Mouse (Mus musculus) liver, embryonic 14.5 days (tissue): ENCODE results near the gene Nanog. TPM values are rescaled to one million over a fixed set of nuclear protein-coding genes. Genes with fewer than 3 reads are reported as not detected.

ENCODE experiments used
- ATAC-seq: fragments of 200-750 bp; cut with Nextera tagmentation; 2 replicates; pipeline ENCODE4 v1.8.0; 2017; ENCODE audit warnings: moderate number of reproducible peaks, mild to moderate bottlenecking, moderate library complexity; ENCODE audit not compliant: insufficient read depth
- DNase-seq, 3 experiments: peaks; one replicate each; pipeline ENCODE4 v3.0.0-alpha.2; 2012 to 2013; ENCODE audit warnings: low read depth in 3 of 3, low spot score in 3 of 3
- H3K27ac ChIP-seq: fragments of 300-500 bp; sonication (generic); 2 replicates; pipeline ENCODE4 v1.5.1; 2014; ENCODE audit warnings: moderate library complexity, mild to moderate bottlenecking, control low read depth, inconsistent platforms
- H3K27me3 ChIP-seq: fragments of 300-500 bp; sonication (generic); 2 replicates; pipeline ENCODE4 v1.6.1; 2014; ENCODE audit warnings: mild to moderate bottlenecking, low read length, moderate library complexity; ENCODE audit not compliant: control insufficient read depth, insufficient read depth
- H3K36me3 ChIP-seq: fragments of 300-500 bp; sonication (generic); replicated peaks from 2 replicates; pipeline ENCODE4 v1.6.1; 2014; ENCODE audit warnings: low read depth; ENCODE audit not compliant: control insufficient read depth, insufficient read depth
- H3K4me1 ChIP-seq, 2 experiments: fragments of 200-500 bp in 1 of 2; fragments of 300-500 bp in 1 of 2; sonication (generic) in 1 of 2; replicated peaks; 2 replicates each; pipeline ENCODE4 v1.6.1; 2012 to 2014; ENCODE audit warnings: antibody characterized with exemption in 1 of 2, inconsistent platforms in 1 of 2, low read length in 1 of 2; ENCODE audit not compliant: control insufficient read depth in 2 of 2, insufficient read depth in 2 of 2
- H3K4me2 ChIP-seq: fragments of 300-500 bp; sonication (generic); 2 replicates; pipeline ENCODE4 v1.6.1; 2014; ENCODE audit warnings: low read depth, mild to moderate bottlenecking, control low read depth, moderate library complexity
- H3K4me3 ChIP-seq, 2 experiments: fragments of 200-500 bp in 1 of 2; fragments of 300-500 bp in 1 of 2; sonication (generic) in 1 of 2; 2 replicates each; pipeline ENCODE4 v1.5.1; 2012 to 2014; ENCODE audit warnings: low read depth in 2 of 2, low read length in 2 of 2, mild to moderate bottlenecking in 2 of 2, control low read depth in 1 of 2, inconsistent platforms in 1 of 2, moderate library complexity in 1 of 2; ENCODE audit not compliant: insufficient read depth in 1 of 2
- H3K9ac ChIP-seq: fragments of 300-500 bp; sonication (generic); replicated peaks from 2 replicates; pipeline ENCODE4 v1.6.1; 2014; ENCODE audit warnings: mild to moderate bottlenecking, control low read depth, moderate library complexity
- H3K9me3 ChIP-seq: fragments of 300-500 bp; sonication (generic); 2 replicates; pipeline ENCODE4 v1.6.1; 2016; ENCODE audit warnings: low read length, mixed read lengths; ENCODE audit not compliant: control insufficient read depth
- CTCF ChIP-seq: IDR thresholded peaks from 2 replicates; pipeline ENCODE4 v1.5.1; 2016; ENCODE audit warnings: antibody characterized with exemption, low read depth, control low read depth
- EP300 ChIP-seq: IDR thresholded peaks from 2 replicates; pipeline ENCODE4 v1.6.1; 2016; ENCODE audit warnings: antibody characterized with exemption, low read depth
- WGBS: fragments of 180-500 bp; shearing (Covaris S2); extraction: QIAGEN DNeasy Blood & Tissue Kit; methylation state at CpG from one replicate; pipeline ENCODE4 v1.1.7; 2014; ENCODE audit not compliant: insufficient replicate concordance; 5-methylcytosine and 5-hydroxymethylcytosine counted together
- polyA plus RNA-seq, 2 experiments: library from polyadenylated mRNA; depleted of rRNA in 1 of 2; stranded (reverse) in 1 of 2; unstranded in 1 of 2; fragments of >200 nt; fragmentation: Nextera tagmentation in 1 of 2; extraction: Ambion mirVana in 1 of 2; gene quantifications; 2 replicates each; pipeline versions ENCODE4 v1.2.1 to v1.2.3; 2012 to 2014

Gene Nanog
- polyA plus RNA-seq, 2 experiments: 0.01 TPM; not detected in 1

- Histone ChIP-seq H3K4me3 (peak overlapping the region in 1 of 2 experiments; percentile 27; a peak in 1 of 4 replicates), H3K4me2 (peak overlapping the region; percentile 55), H3K9me3 (no peaks in the 10 kb centered on the region), H3K27ac (no peak overlapping the region), H3K36me3 (no peaks in the 10 kb centered on the region), H3K9ac (no peak overlapping the region; the same call in 1 of the 2 replicates), H3K4me1 (no peaks in the 10 kb centered on the region), H3K27me3 (no peaks in the 10 kb centered on the region)
- WGBS: 10% methylated on average over 19 of the region's 19 CpGs
- ATAC-seq (peak; percentile 75), DNase-seq (peak; percentile 74 to 78 (median 77))
- TF ChIP-seq CTCF (peak; percentile 98), EP300 (no peak)
These were observed 37.7 kb upstream of the Nanog start for GRCm38 (mm10) chr6:122669406-122670200.

- WGBS: 44% methylated on average over 10 of the region's 10 CpGs
These were observed 37.1 kb upstream of the Nanog start for GRCm38 (mm10) chr6:122670201-122670551.

GRCm38 (mm10) chr6:122670841-122671240 lies 36.4 kb upstream of the Nanog start:
- Histone ChIP-seq H3K4me3 (no peak overlapping the region), H3K4me1 (no peaks in the 10 kb centered on the region), H3K27ac (no peak overlapping the region), H3K9me3 (no peaks in the 10 kb centered on the region), H3K4me2 (no peak overlapping the region), H3K9ac (no peak overlapping the region), H3K36me3 (no peaks in the 10 kb centered on the region), H3K27me3 (no peaks in the 10 kb centered on the region)
- DNase-seq: no peak
- TF ChIP-seq CTCF: no peak
- no peak for TF ChIP-seq EP300
- no peak for ATAC-seq
- 68% methylated on average over 4 of the region's 4 CpGs for WGBS

More at GRCm38 (mm10) chr6:122670201-122670551, 37.1 kb upstream of the Nanog start:
- no peak for DNase-seq
- peak overlapping the region; percentile 55 for H3K4me2 ChIP-seq
- no peak overlapping the region for H3K4me3 ChIP-seq
- no peaks in the 10 kb centered on the region for H3K27me3 ChIP-seq
- TF ChIP-seq CTCF: no peak
- TF ChIP-seq EP300: no peak
- no peaks in the 10 kb centered on the region for H3K9me3 ChIP-seq
- no peak overlapping the region for H3K9ac ChIP-seq
- no peaks in the 10 kb centered on the region for H3K36me3 ChIP-seq
- ATAC-seq: no peak
- no peak overlapping the region for H3K27ac ChIP-seq
- no peaks in the 10 kb centered on the region for H3K4me1 ChIP-seq

DNA sequence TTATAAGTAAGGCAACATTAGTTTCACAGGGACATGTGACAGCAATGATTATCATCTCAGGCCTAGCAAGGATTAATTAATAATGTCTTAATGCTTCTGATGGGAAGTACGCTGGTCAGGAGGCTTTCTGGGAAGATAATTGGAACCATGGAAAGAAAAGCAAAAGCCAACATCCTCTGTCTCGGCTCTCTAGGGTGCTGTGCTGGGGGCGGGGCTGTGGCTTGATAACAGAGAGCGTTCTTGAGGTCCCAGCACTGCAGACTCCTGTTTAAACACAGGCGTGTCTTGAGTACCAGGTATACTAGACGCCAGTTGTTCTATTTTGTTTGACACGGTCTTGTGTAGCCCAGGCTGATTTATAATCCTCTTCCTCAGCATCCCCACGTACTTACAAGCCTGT lies 34.5 kb upstream of the Nanog start:
- DNase-seq: no peak
- H3K27ac ChIP-seq: no peak overlapping the region
- 40% methylated on average over 8 of the region's 8 CpGs for WGBS
- ATAC-seq: no peak
- no peaks in the 10 kb centered on the region for H3K36me3 ChIP-seq
- no peaks in the 10 kb centered on the region for H3K4me1 ChIP-seq
- no peak overlapping the region for H3K4me3 ChIP-seq
- TF ChIP-seq EP300 (no peak), CTCF (no peak)
- H3K9me3 ChIP-seq: no peaks in the 10 kb centered on the region
- H3K9ac ChIP-seq: no peak overlapping the region
- no peak overlapping the region for H3K4me2 ChIP-seq
- no peaks in the 10 kb centered on the region for H3K27me3 ChIP-seq

DNA sequence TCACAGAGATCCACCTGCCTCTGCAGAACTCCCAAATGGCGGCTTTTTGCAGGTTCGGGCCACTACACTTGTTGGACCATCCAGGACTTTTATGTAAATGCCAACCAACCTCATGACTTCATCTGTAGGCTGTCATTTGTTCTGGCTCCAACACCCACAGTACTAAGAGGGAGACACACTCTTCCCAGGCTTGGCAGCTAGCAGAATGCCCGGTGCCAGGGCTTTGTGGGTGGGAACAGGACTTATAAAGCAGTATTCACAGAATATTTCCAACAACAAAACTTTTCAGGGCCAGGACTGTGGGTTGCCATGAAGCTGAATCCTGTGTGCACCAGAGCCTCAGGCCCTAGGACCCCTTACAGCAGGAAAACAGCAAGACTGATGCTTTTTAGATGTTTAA lies 24.6 kb upstream of the Nanog start:
- Histone ChIP-seq H3K9me3 (no peaks in the 10 kb centered on the region), H3K4me1 (no peaks in the 10 kb centered on the region), H3K4me2 (no peak overlapping the region), H3K27ac (no peak overlapping the region), H3K9ac (no peak overlapping the region), H3K4me3 (no peak overlapping the region), H3K27me3 (no peaks in the 10 kb centered on the region), H3K36me3 (no peaks in the 10 kb centered on the region)
- TF ChIP-seq CTCF (no peak), EP300 (no peak)
- ATAC-seq: no peak
- DNase-seq: no peak
- 65% methylated on average over 3 of the region's 3 CpGs for WGBS
